Mouse (Mus musculus) embryonic facial prominence, embryonic 11.5 days (tissue): ENCODE results near the gene Ifit1bl1. TPM values are rescaled to one million over a fixed set of nuclear protein-coding genes. Genes with fewer than 3 reads are reported as not detected.
"Not testable (repeated sequence)": the region's sequence is repeated elsewhere in the genome, so short reads cannot be mapped to it uniquely, and the experiment has no call there.

Source experiments
- ATAC-seq: fragments of 200-750 bp; cut with Nextera tagmentation; replicated peaks from 2 replicates; pipeline ENCODE4 v1.8.0; 2017; ENCODE audit warnings: low read depth; ENCODE audit not compliant: insufficient number of reproducible peaks, low FRiP score, low TSS enrichment
- DNase-seq: peaks from one replicate; pipeline ENCODE4 v3.0.0-alpha.2; 2015; ENCODE audit warnings: low spot score
- H3K27ac ChIP-seq: fragments of 300-500 bp; sonication (generic); replicated peaks from 2 replicates; pipeline ENCODE4 v1.5.1; 2014; ENCODE audit warnings: mild to moderate bottlenecking, low read depth, low read length, control low read depth
- H3K27me3 ChIP-seq: fragments of 300-500 bp; sonication (generic); 2 replicates; pipeline ENCODE4 v1.6.1; 2014; ENCODE audit warnings: mild to moderate bottlenecking, low read length, moderate library complexity, mixed read lengths; ENCODE audit not compliant: control insufficient read depth, insufficient read depth
- H3K36me3 ChIP-seq: fragments of 300-500 bp; sonication (generic); replicated peaks from 2 replicates; pipeline ENCODE4 v1.6.1; 2014; ENCODE audit warnings: low read depth, mild to moderate bottlenecking, low read length, moderate library complexity, mixed read lengths; ENCODE audit not compliant: control insufficient read depth, insufficient read depth
- H3K4me1 ChIP-seq: fragments of 300-500 bp; sonication (generic); 2 replicates; pipeline ENCODE4 v1.6.1; 2014; ENCODE audit warnings: low read length, mixed read lengths; ENCODE audit not compliant: control insufficient read depth, insufficient read depth
- H3K4me2 ChIP-seq: fragments of 300-500 bp; sonication (generic); 2 replicates; pipeline ENCODE4 v1.6.1; 2014; ENCODE audit warnings: low read depth, mild to moderate bottlenecking, control low read depth, low read length, moderate library complexity
- H3K4me3 ChIP-seq: fragments of 300-500 bp; sonication (generic); 2 replicates; pipeline ENCODE4 v1.5.1; 2014; ENCODE audit warnings: low read depth, low read length, control low read depth
- H3K9ac ChIP-seq: fragments of 300-500 bp; sonication (generic); replicated peaks from 2 replicates; pipeline ENCODE4 v1.6.1; 2014; ENCODE audit warnings: mild to moderate bottlenecking, control low read depth, low read length
- H3K9me3 ChIP-seq: fragments of 300-500 bp; sonication (generic); replicated peaks from 2 replicates; pipeline ENCODE4 v1.6.1; 2016; ENCODE audit warnings: mild to moderate bottlenecking, low read length, inconsistent platforms, mixed read lengths; ENCODE audit not compliant: control insufficient read depth
- WGBS: fragments of 180-500 bp; shearing (Covaris S2); extraction: QIAGEN DNeasy Blood & Tissue Kit; methylation state at CpG from one replicate; pipeline ENCODE4 v1.1.7; 2014; 5-methylcytosine and 5-hydroxymethylcytosine counted together
- polyA plus RNA-seq: library from polyadenylated mRNA; unstranded; fragments of >200 nt; fragmentation: Nextera tagmentation; extraction: Ambion mirVana; gene quantifications from 2 replicates; pipeline ENCODE4 v1.2.1, GENCODE M21; 2014

Ifit1bl1 gene
- polyA plus RNA-seq, 1 experiment from 2014 or later = not detected

DNA sequence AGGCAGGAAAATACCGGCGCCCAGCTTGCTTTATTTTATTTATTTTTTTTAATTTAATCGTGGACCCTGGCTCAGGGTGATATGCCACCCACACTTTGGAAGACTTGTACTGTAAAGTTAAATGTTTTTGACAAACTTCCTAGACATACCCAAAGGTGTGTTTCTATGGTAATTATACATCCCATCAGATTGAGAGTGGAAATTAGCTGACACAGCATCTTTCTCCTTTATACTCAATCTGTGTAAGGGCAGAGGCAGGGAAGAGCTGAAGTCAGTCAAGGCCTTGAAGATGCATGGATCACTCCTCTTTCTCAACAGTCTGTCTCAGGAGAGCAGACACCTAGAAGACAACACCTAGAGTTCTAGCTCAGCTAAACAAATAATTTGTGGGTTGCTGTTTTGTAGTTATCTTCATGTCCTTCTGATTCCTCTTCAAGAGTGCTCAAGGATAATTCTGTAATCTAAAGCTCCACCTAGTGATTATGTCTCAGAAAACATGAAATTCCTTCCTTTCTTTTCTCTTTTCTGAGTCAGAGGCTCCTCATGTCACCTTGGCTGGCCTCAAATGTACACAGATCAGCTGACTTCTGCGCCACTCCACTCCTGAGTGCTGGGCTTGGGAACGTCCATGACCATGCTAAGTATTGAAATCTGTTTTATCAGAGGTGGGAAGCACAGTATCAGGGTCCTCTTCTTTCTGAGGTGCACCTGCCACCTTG lies 15.9 kb downstream of the Ifit1bl1 start:
- not testable (repeated sequence) for H3K9ac ChIP-seq, H3K9me3 ChIP-seq, H3K27me3 ChIP-seq, ATAC-seq, H3K4me2 ChIP-seq, H3K4me3 ChIP-seq, H3K4me1 ChIP-seq, H3K36me3 ChIP-seq, DNase-seq, H3K27ac ChIP-seq
- WGBS = 73% methylated on average over 5 of the region's 5 CpGs

DNA sequence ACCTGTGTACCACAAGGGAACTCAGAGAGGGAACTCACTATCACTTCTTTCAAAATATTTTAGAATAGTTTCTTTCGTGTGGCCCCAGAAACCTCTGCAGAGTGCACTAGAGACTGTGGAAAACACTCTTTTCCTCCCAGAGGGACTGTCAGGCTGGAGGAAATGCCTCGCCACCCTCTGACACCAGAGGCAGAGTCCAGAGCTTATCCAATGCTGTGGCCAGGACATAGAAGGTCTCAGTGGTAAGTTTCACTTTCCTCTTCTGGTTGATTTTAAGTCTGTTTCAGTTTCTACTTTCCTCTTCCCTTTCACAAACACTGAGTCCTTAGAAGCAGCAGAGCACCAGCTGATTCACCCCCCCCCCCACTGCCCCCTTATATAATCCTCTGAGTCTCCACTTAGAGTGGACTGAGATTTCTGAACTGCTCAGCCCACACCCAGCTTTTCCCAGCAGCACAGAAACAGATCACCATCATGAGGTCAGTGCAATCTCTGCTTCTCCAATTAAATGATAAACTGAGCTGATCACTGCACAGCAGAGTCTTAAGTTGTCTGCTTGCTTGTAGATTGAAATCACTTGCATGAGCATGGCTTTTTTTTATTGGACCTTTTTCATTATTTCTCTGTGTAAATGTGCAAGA lies 18.5 kb downstream of the Ifit1bl1 start, which contains the start of gene Ifit3:
TSS of gene Ifit3 (plus strand) at position 406 of the 641 bp plus-strand sequence.
- DNase-seq, H3K27ac ChIP-seq, ATAC-seq, H3K4me1 ChIP-seq, H3K36me3 ChIP-seq, H3K4me2 ChIP-seq, H3K27me3 ChIP-seq, H3K9ac ChIP-seq, H3K9me3 ChIP-seq, H3K4me3 ChIP-seq: not testable (repeated sequence)
- WGBS = 49% methylated on average over 2 of the region's 2 CpGs

DNA sequence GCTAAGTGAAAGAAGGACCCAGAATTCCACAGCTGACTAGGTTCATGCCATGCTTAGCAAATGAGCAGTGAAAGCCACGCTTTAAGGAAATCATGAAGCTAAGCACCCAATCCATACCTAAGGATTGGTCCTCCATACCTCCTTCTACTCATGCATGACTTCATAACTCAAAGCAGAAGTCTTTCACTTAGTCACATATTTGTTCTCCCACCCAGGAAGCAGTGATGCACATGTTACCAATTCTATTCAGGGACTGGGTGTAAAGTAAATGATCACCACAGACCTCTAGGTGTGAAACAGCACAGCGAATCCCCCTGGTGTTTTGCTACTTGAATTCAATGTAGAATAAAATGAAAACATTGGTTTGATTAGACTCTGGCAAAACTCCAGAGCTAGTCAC lies 19.1 kb downstream of the Ifit1bl1 start:
- H3K27me3 ChIP-seq, ATAC-seq, H3K9me3 ChIP-seq, H3K27ac ChIP-seq, H3K36me3 ChIP-seq, H3K4me2 ChIP-seq, H3K9ac ChIP-seq, DNase-seq, H3K4me3 ChIP-seq, H3K4me1 ChIP-seq: not testable (repeated sequence)
- WGBS = 86% methylated on average over 2 of the region's 2 CpGs

DNA sequence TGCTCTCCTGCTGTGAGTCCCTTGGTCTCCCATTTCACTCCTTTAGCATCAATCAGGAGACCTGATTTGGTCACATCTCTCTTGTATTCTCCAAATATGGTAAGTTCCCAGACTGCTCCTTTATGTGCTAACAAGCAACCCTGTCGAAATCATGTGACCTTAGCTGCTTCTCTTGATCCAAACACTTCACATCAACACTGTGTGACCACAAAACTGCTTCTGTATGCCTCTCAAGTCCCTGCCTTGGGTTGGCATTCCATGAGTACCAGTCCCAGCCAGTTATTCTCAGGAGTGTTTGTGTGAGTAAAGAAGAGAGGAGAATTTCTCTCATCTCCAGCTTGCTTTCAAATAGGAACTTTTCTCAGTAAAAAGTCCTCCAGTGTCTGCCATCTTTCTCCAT lies 24.6 kb downstream of the Ifit1bl1 start:
- Histone ChIP-seq H3K36me3 (no peaks in the 10 kb centered on the region), H3K27me3 (no peaks in the 10 kb centered on the region), H3K4me1 (no peaks in the 10 kb centered on the region), H3K9ac (no peak overlapping the region), H3K9me3 (no peaks in the 10 kb centered on the region), H3K4me2 (no peak overlapping the region), H3K27ac (no peak overlapping the region), H3K4me3 (no peak overlapping the region)
- DNase-seq (no peak), ATAC-seq (no peak)
- WGBS = 70% methylated on average over 1 of the region's 1 CpGs

DNA sequence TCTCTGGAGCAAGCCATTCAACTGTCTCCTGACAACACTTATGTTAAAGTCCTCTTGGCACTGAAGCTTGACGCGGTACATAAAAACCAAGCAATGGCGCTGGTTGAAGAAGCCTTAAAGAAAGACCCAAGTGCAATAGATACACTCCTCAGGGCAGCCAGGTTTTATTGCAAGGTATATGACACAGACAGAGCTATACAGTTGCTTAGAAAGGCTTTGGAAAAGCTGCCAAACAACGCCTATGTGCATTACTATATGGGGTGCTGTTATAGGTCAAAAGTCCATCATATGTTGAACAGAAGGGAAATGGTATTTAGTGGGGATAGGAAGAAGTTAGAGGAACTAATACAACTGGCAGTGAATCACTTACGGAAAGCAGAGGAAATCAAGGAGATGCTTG lies 28.1 kb downstream of the Ifit1bl1 start:
- DNase-seq (no peak), ATAC-seq (no peak)
- Histone ChIP-seq H3K4me1 (no peaks in the 10 kb centered on the region), H3K4me2 (no peak overlapping the region), H3K27ac (no peak overlapping the region), H3K36me3 (no peaks in the 10 kb centered on the region), H3K4me3 (no peak overlapping the region), H3K9me3 (no peaks in the 10 kb centered on the region), H3K27me3 (no peaks in the 10 kb centered on the region), H3K9ac (no peak overlapping the region)
- 93% methylated on average over 5 of the region's 5 CpGs for WGBS

DNA sequence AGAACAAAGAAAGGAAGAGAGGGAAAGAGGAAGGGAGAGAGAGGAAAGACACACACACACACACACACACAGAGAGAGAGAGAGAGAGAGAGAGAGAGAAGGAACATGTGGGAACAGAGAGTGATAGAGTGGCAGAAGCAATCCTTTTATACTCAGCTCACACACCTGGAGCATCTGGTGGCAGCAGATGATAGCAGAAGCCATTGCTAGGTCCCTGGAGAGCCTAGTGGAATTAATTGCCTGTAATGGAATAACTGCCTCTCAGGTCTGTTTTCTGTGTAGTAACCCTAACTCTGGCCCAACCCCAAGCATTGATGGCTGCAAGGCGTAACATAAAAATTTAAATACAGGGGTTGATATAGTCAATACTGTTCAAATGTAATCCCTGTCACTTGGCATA lies 30.7 kb downstream of the Ifit1bl1 start:
- Histone ChIP-seq H3K4me1 (no peaks in the 10 kb centered on the region), H3K36me3 (no peaks in the 10 kb centered on the region)

DNA sequence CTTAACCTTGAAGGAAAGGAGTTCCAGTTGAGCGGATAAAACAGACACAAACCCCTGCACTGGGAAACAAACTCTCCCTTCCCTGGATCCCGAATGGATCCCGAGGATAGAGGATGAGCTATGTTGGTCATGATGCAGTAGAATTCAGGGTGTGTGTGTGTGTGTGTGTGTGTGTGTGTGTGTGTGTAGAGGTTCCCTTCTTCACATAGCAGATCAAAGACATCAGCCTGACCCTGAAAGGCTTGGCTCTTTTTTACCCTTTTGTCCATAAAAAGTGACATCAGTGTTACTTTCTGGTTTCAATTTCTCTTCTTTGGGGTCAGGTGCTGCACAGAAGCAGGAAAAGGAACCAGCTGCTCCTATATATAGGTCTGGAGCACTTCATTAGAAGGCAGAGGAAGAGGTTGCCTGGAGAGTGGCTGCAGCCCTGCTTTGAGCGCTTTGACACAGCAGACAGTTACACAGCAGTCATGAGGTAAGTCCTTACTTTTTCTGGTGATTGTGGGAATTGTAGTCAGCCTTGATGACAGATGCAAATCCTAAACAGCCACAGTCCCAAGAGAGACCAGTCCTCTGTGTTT lies 31.8 kb downstream of the Ifit1bl1 start:
- Histone ChIP-seq H3K4me2 (no peak overlapping the region), H3K9ac (no peak overlapping the region), H3K9me3 (no peaks in the 10 kb centered on the region), H3K27me3 (no peaks in the 10 kb centered on the region), H3K36me3 (no peaks in the 10 kb centered on the region), H3K27ac (no peak overlapping the region), H3K4me1 (no peaks in the 10 kb centered on the region), H3K4me3 (no peak overlapping the region)
- ATAC-seq (no peak), DNase-seq (no peak)
- 72% methylated on average over 4 of the region's 4 CpGs for WGBS

More for the DNA sequence above, 30.7 kb downstream of the Ifit1bl1 start:
- DNase-seq = no peak
- Histone ChIP-seq H3K9ac (no peak overlapping the region), H3K4me3 (no peak overlapping the region), H3K4me2 (no peak overlapping the region), H3K9me3 (no peaks in the 10 kb centered on the region), H3K27me3 (no peaks in the 10 kb centered on the region), H3K27ac (no peak overlapping the region)
- WGBS = 90% methylated on average over 1 of the region's 1 CpGs
- ATAC-seq = no peak
